Mouse (Mus musculus) thymus, adult 2 months (tissue): ENCODE measurements around the gene Acrbp. TPM values are rescaled to one million over a fixed set of nuclear protein-coding genes. Genes with fewer than 3 reads are reported as not detected.

Experiments
- DNase-seq: peaks from one replicate; pipeline ENCODE4 v3.0.0; 2021
- H3K27ac ChIP-seq: fragments of 200-500 bp; 2 replicates; pipeline ENCODE4 v1.5.1; 2012; ENCODE audit warnings: low read length, control low read depth; ENCODE audit not compliant: control insufficient read depth, insufficient read depth
- H3K27me3 ChIP-seq: fragments of 200-500 bp; 2 replicates; pipeline ENCODE4 v1.6.1; 2012; ENCODE audit warnings: mild to moderate bottlenecking, low read length, moderate library complexity, mixed read lengths; ENCODE audit not compliant: control insufficient read depth, insufficient read depth
- H3K36me3 ChIP-seq: fragments of 200-500 bp; 2 replicates; pipeline ENCODE4 v1.6.1; 2012; ENCODE audit warnings: mild to moderate bottlenecking, low read length, moderate library complexity; ENCODE audit not compliant: control insufficient read depth, insufficient read depth
- H3K4me1 ChIP-seq: fragments of 200-500 bp; replicated peaks from 2 replicates; pipeline ENCODE4 v1.6.1; 2012; ENCODE audit warnings: low read length; ENCODE audit not compliant: control insufficient read depth, insufficient read depth
- H3K4me3 ChIP-seq: fragments of 200-500 bp; 2 replicates; pipeline ENCODE4 v1.5.1; 2012; ENCODE audit warnings: mild to moderate bottlenecking, low read length, control low read depth, moderate library complexity; ENCODE audit not compliant: control insufficient read depth, insufficient read depth
- CTCF ChIP-seq: fragments of 200-500 bp; IDR thresholded peaks from 2 replicates; pipeline ENCODE4 v1.5.1; 2012; ENCODE audit warnings: mild to moderate bottlenecking, control low read depth, low read length, moderate library complexity, borderline replicate concordance; ENCODE audit not compliant: control insufficient read depth, poor library complexity, insufficient read depth; ENCODE audit errors: extremely low read depth
- POLR2A ChIP-seq: fragments of 200-500 bp; IDR thresholded peaks from 2 replicates; pipeline ENCODE4 v1.6.1; 2012; ENCODE audit warnings: mild to moderate bottlenecking, low read length, control low read depth, moderate library complexity; ENCODE audit not compliant: control insufficient read depth, poor library complexity, insufficient read depth; ENCODE audit errors: extremely low read depth
- WGBS: fragments of 180-500 bp; shearing (Covaris S2); methylation state at CpG from one replicate; pipeline ENCODE4 v1.1.7; 2018; 5-methylcytosine and 5-hydroxymethylcytosine counted together
- polyA plus RNA-seq: library from polyadenylated mRNA; depleted of rRNA; stranded (reverse); fragments of >200 nt; gene quantifications from 2 replicates; pipeline ENCODE4 v1.2.3, GENCODE M21; 2012

The Acrbp gene
- polyA plus RNA-seq, 1 experiment, result 89.5 TPM

DNA sequence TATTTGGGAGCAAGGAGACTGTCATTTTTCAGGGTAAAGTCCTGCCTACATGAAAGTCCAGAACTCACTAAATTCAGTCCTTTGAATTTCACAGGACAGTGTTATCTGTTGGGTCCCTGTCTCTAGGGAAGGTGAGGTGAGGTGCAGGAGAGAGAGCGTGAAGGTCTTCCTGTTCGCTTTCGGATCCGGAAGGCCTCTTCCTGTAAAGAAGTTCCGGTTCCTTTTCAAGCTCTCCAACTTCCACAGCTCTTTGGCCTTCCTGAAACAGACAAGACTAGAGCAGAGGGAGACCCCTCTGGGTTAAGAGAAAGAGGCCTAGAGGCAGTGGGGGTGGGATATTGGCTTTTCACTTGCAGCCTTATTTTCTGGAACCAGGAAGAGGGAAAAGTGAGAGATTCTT is 42.9 kb downstream of the Acrbp start:
- H3K27me3 ChIP-seq, result no peaks in the 10 kb centered on the region
- DNase-seq, result no peak
- no peak overlapping the region for H3K4me3 ChIP-seq
- WGBS, result 32% methylated on average over 5 of the region's 5 CpGs
- TF ChIP-seq POLR2A (no peak), CTCF (no peak)
- H3K27ac ChIP-seq, result peak overlapping the region; percentile 54
- peaks cover 28% of the 10 kb centered on the region for H3K4me1 ChIP-seq
- no peaks in the 10 kb centered on the region for H3K36me3 ChIP-seq

DNA sequence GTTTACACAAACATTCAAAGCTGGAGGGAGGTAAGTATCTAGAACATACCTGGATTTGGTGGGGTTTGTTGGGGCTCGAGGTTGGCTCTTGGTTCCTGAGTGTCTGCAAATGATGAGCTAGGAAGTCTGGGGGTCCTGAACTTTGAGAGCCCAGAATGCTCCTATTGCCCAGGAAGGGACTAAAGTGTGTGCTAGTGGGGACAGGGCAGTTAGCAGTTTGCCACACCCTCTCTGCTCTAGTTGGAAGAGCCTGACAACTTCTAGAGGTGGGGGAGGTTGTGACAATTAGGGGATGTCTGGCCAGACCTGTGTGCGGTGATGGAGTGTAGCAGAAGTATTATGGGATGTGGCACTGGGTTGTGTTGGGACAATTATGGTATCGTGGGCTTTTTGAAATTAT is 45.4 kb downstream of the Acrbp start:
- Histone ChIP-seq H3K36me3 (no peaks in the 10 kb centered on the region), H3K4me3 (no peak overlapping the region), H3K4me1 (peaks cover 44% of the 10 kb centered on the region), H3K27me3 (no peaks in the 10 kb centered on the region), H3K27ac (no peak overlapping the region; the same call in 1 of the 2 replicates)
- 54% methylated on average over 3 of the region's 3 CpGs for WGBS
- DNase-seq, result no peak
- TF ChIP-seq POLR2A (no peak), CTCF (no peak)

DNA sequence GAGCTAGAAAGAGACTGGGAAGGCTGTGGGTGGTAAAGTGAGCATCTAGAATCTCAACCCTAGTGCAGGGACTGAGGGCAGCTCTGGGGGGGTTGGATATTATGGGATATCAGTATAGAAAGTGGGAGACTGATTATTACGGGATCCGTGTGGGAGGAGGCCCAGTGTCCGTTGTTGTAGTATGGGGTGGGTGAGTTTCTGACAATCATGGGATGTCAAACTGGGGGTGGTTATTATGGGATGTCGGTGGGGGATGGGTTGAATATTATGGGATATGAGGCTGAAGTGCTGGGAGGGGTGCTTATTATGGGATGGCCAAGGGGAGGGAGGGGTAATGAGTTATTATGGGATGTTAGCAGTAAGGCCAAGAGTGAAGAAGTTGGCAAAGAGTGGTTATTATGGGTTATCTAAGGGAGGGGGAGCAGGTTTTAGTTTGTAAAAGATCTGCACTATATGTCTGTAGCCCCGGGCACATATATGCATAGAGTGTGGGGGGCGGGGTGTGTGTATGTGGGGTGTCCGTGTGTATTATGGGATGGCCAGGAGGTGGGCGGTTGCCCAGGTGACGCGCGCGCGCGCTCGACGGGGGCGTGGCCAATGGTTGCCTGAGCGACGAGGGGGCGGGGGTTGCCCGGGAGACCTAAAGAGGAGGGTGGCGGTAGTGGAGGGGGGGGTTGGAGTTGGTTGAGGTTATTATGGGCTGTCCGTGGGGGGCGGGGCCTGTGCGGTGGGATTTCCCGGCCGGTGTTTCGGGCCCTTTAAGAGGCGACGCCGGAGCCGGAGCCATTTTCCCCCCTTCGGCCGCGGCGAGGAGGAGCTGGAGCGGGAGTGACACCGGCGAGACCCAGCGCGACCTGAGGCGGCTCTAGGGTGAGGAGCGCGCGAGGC is 46.1 kb downstream of the Acrbp start, which contains the start of gene Chd4:
Gene Chd4 (plus strand): TSS at position 591 of the 888 bp plus-strand sequence.
- peak within 1 kb of the TSS; percentile 96 for H3K4me3 ChIP-seq
- H3K27ac ChIP-seq, result peak within 1 kb of the TSS; percentile 77
- TF ChIP-seq POLR2A (peak; percentile 52; the same call in 1 of the 2 replicates), CTCF (no peak)
- 5% methylated on average over 38 of the region's 45 CpGs for WGBS
- peaks cover 44% of the 10 kb centered on the region for H3K4me1 ChIP-seq
- peaks cover 5% of the 10 kb centered on the region for H3K36me3 ChIP-seq
- no peaks in the 10 kb centered on the region for H3K27me3 ChIP-seq
- DNase-seq, result peak; percentile 93

DNA sequence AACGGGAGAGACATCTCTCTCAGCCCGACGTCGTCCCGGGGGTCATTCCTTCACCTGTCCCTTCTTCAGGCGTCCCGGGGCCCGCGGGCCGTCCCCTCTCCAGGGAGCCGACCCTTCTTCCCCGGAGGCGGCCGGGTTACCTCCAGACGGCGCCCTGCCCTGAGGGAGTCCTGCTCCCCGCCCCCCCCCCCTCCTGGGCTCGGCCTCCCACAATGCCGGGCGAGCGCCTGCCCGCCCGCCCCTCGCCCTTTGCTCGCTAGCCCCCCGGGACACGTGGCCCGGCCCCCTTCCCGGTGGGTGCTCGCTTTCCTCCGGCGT is 46.7 kb downstream of the Acrbp start:
- WGBS, result 2% methylated on average over 24 of the region's 32 CpGs
- Histone ChIP-seq H3K36me3 (peaks cover 11% of the 10 kb centered on the region), H3K27ac (peak overlapping the region; percentile 77), H3K27me3 (no peaks in the 10 kb centered on the region), H3K4me3 (peak overlapping the region; percentile 96), H3K4me1 (peaks cover 45% of the 10 kb centered on the region)
- no peak for TF ChIP-seq CTCF
- TF ChIP-seq POLR2A, result no peak
- no peak for DNase-seq

DNA sequence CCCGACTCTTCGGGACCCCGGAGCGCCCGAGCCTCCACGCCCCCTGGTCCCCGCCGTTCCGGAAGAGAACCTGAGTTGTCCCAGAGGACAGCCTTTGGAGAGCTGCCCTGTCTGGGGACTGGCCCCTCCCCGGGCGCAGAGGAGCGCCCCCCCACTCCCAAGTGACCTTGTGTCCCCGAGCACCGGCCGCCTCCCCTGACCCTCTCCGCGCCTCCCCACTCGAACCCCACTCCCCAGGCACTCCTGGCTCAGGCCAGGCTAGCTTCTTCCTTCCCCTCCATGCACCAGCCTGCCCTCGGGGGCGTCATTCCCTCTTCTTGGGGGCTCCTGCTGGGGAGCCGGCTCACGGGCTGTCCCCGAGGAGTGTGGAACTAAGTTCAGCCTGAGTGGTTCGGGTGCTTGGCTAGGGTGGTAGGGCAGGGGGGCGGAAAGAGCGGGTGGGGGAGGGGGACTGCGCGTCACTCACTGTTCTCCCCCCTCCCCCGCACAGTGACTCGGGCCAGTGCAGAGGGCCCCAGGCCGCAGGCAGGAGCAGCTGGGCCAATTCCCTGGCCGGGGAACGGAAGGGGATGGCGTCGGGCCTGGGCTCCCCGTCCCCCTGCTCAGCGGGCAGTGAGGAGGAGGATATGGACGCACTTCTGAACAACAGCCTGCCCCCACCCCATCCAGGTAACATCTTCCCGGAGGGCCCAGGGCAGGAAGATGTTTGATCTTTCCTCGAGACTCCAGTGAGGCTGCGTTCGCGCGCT is 47.3 kb downstream of the Acrbp start:
- under 1% methylated on average over 43 of the region's 44 CpGs for WGBS
- peak overlapping the region; percentile 77 for H3K27ac ChIP-seq
- peak overlapping the region; percentile 96 for H3K4me3 ChIP-seq
- H3K27me3 ChIP-seq, result no peaks in the 10 kb centered on the region
- peaks cover 42% of the 10 kb centered on the region for H3K4me1 ChIP-seq
- TF ChIP-seq POLR2A, result peak; percentile 48; the same call in 1 of the 2 replicates
- no peak for TF ChIP-seq CTCF
- peaks cover 16% of the 10 kb centered on the region for H3K36me3 ChIP-seq
- DNase-seq, result peak; percentile 69

DNA sequence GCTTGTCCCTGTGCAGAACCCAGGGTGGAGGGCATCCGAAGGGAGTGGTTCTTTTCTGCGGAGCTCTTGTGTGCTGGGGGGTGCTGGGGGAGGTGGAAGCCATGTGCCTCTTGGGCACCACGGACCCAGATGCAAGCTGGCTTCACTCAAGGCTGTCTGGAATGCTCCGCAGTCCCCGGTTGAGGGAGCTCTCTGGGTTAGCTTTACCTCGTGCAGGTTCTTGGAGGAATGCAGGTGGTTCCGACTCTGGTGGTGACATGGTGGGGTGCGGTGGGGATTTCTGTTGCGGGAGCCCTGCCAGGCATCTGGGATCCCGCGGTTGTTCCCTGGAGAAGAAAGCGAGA is 47.8 kb downstream of the Acrbp start:
- Histone ChIP-seq H3K4me1 (peaks cover 41% of the 10 kb centered on the region), H3K27ac (peak overlapping the region; percentile 77), H3K36me3 (peaks cover 22% of the 10 kb centered on the region), H3K27me3 (no peaks in the 10 kb centered on the region), H3K4me3 (peak overlapping the region; percentile 96)
- WGBS, result 1% methylated on average over 12 of the region's 12 CpGs
- TF ChIP-seq CTCF (no peak), POLR2A (0 out of 2 replicates have a peak, but pooled peaks have one; percentile 24)
- DNase-seq, result no peak

DNA sequence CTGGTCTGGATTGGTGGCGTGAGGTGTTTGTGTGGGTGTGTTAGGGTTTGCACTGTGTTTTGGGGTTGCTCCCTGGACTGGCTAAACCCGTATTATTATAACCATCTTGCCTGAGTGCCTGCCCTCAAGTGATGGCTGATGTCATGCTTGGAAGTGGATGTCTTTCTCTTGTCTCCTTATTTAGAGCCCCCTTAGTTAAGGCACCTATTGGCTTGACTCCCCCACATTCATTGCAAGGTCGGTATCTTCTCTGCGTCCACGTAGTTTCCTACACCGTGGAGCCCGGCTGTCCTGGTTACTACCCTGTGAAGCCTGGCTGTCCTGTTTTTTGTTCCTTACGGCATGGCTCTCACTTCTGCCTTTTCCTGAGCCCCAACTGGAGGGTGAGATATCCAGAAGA is 48.5 kb downstream of the Acrbp start:
- H3K36me3 ChIP-seq, result peaks cover 28% of the 10 kb centered on the region
- TF ChIP-seq POLR2A (no peak), CTCF (no peak)
- peak overlapping the region; percentile 96 for H3K4me3 ChIP-seq
- peak overlapping the region; percentile 77 for H3K27ac ChIP-seq
- peaks cover 36% of the 10 kb centered on the region for H3K4me1 ChIP-seq
- no peak for DNase-seq
- H3K27me3 ChIP-seq, result no peaks in the 10 kb centered on the region
- 43% methylated on average over 8 of the region's 8 CpGs for WGBS
